Mouse (Mus musculus) ES-E14 (cell line): ENCODE measurements at regions not wholly inside any gene's neighbourhood (a gene's known extent, or its start where the extent isn't known, plus 50 kb on each side); places are given as distances from the start of the nearest gene placed in this dataset.

Experiments
- CHD2 ChIP-seq: IDR thresholded peaks from 2 replicates; pipeline ENCODE4 v1.6.1; 2014; ENCODE audit warnings: mild to moderate bottlenecking, low read depth, low read length, inconsistent platforms
- HCFC1 ChIP-seq: IDR thresholded peaks from 2 replicates; pipeline ENCODE4 v1.6.1; 2012; ENCODE audit warnings: low read length, inconsistent platforms, borderline replicate concordance; ENCODE audit not compliant: insufficient read depth
- MAFK ChIP-seq: IDR thresholded peaks from 2 replicates; pipeline ENCODE4 v1.6.1; 2014; ENCODE audit warnings: mild to moderate bottlenecking, low read depth, low read length, inconsistent platforms; ENCODE audit not compliant: insufficient read depth
- ZC3H11A ChIP-seq: IDR thresholded peaks from 2 replicates; pipeline ENCODE4 v1.6.1; 2012; ENCODE audit warnings: low read depth, mild to moderate bottlenecking, inconsistent platforms, low read length, borderline replicate concordance
- ZNF384 ChIP-seq: IDR thresholded peaks from 2 replicates; pipeline ENCODE4 v1.6.1; 2012; ENCODE audit warnings: low read depth, low read length, inconsistent platforms

GRCm38 (mm10) chr2:85255610-85256009, 58.6 kb upstream of the Lrrc55 start:
- TF ChIP-seq ZNF384 (no peak), CHD2 (no peak), MAFK (no peak), HCFC1 (no peak), ZC3H11A (no peak)
